Mouse (Mus musculus) forebrain, embryonic 11.5 days (tissue): ENCODE data around the gene Plekhg1. TPM values are rescaled to one million over a fixed set of nuclear protein-coding genes. Genes with fewer than 3 reads are reported as not detected.

Experiments used
- ATAC-seq: fragments of 200-750 bp; cut with Nextera tagmentation; replicated peaks from 2 replicates; pipeline ENCODE4 v1.8.0; 2017; ENCODE audit warnings: moderate TSS enrichment; ENCODE audit not compliant: low FRiP score
- DNase-seq: peaks from one replicate; pipeline ENCODE4 v3.0.0-alpha.2; 2017; ENCODE audit warnings: low spot score
- H3K27ac ChIP-seq: fragments of 300-500 bp; sonication (generic); 2 replicates; pipeline ENCODE4 v1.5.1; 2014; ENCODE audit warnings: low read depth, low read length
- H3K27me3 ChIP-seq: fragments of 300-500 bp; sonication (generic); 2 replicates; pipeline ENCODE4 v1.6.1; 2014; ENCODE audit warnings: mild to moderate bottlenecking, low read length, mixed read lengths; ENCODE audit not compliant: control insufficient read depth, insufficient read depth
- H3K36me3 ChIP-seq: fragments of 300-500 bp; sonication (generic); 2 replicates; pipeline ENCODE4 v1.6.1; 2014; ENCODE audit warnings: mild to moderate bottlenecking, low read length, moderate library complexity, mixed read lengths; ENCODE audit not compliant: control insufficient read depth, insufficient read depth
- H3K4me1 ChIP-seq: fragments of 300-500 bp; sonication (generic); replicated peaks from 2 replicates; pipeline ENCODE4 v1.6.1; 2014; ENCODE audit warnings: low read length, mixed read lengths; ENCODE audit not compliant: control insufficient read depth, insufficient read depth
- H3K4me2 ChIP-seq: fragments of 300-500 bp; sonication (generic); 2 replicates; pipeline ENCODE4 v1.6.1; 2014; ENCODE audit warnings: low read depth, mild to moderate bottlenecking, low read length, moderate library complexity, mixed read lengths; ENCODE audit not compliant: severe bottlenecking
- H3K4me3 ChIP-seq: fragments of 300-500 bp; sonication (generic); 2 replicates; pipeline ENCODE4 v1.5.1; 2014; ENCODE audit warnings: low read depth, low read length
- H3K9ac ChIP-seq: fragments of 300-500 bp; sonication (generic); 2 replicates; pipeline ENCODE4 v1.6.1; 2014; ENCODE audit warnings: low read length
- H3K9me3 ChIP-seq: fragments of 300-500 bp; sonication (generic); 2 replicates; pipeline ENCODE4 v1.6.1; 2016; ENCODE audit warnings: low read length, mixed read lengths; ENCODE audit not compliant: control insufficient read depth
- WGBS: fragments of 180-500 bp; shearing (Covaris S2); extraction: QIAGEN DNeasy Blood & Tissue Kit; methylation state at CpG from one replicate; pipeline ENCODE4 v1.1.7; 2014; 5-methylcytosine and 5-hydroxymethylcytosine counted together
- polyA plus RNA-seq: library from polyadenylated mRNA; unstranded; fragments of >200 nt; fragmentation: Nextera tagmentation; extraction: Ambion mirVana; gene quantifications from 2 replicates; pipeline ENCODE4 v1.2.1, GENCODE M21; 2014

Gene Plekhg1
- polyA plus RNA-seq, 1 experiment from 2014 or later, result 15.7 TPM

DNA sequence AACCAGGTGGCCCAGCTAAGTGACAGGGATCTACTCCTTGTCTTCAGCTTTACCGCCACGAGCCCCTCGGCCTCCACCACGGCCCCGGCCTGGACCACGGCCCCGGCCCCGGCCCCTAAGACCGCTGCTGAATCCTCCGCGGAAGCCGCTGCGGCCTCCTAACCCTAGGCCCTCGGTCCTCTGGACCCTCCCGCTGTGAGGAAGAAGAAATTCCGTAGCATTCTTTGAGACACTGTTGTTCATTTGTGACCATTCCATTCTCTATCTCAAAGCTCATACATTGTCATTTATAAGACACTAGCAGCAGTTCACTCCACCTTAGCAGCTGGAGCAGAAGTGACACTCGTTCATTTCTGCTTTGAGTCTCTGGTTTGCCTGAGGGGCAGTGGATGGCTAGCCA lies 206.7 kb downstream of the Plekhg1 start:
- H3K27ac ChIP-seq, result no peak overlapping the region
- no peaks in the 10 kb centered on the region for H3K4me1 ChIP-seq
- H3K27me3 ChIP-seq, result no peaks in the 10 kb centered on the region
- WGBS, result 91% methylated on average over 17 of the region's 17 CpGs
- H3K9ac ChIP-seq, result no peak overlapping the region
- no peak overlapping the region for H3K4me3 ChIP-seq
- H3K4me2 ChIP-seq, result no peak overlapping the region
- ATAC-seq, result no peak
- H3K9me3 ChIP-seq, result no peaks in the 10 kb centered on the region
- H3K36me3 ChIP-seq, result no peaks in the 10 kb centered on the region
- DNase-seq, result no peak

DNA sequence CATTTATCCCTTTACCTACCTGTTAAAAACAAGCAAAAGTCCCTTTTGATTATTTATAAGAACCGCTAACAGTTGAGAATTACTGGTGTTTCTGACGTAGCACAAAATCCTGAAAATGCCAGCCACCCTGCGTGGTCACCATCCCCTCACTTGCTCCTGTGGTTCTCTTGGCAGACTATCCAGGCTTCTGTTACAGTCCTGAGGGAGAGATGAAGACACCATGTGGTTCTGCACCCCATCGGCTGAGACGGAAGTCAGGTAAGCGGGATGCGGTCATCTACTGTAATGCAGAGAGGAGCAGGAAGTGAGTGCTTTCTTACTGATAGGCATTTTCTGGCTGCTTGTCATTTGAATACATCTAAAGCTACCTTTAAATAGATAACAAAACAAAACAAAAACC lies 207.2 kb downstream of the Plekhg1 start:
- no peaks in the 10 kb centered on the region for H3K9me3 ChIP-seq
- H3K9ac ChIP-seq, result no peak overlapping the region
- DNase-seq (no peak), ATAC-seq (no peak)
- H3K27ac ChIP-seq, result no peak overlapping the region
- no peak overlapping the region for H3K4me3 ChIP-seq
- WGBS, result 96% methylated on average over 7 of the region's 7 CpGs
- H3K4me2 ChIP-seq, result no peak overlapping the region
- no peaks in the 10 kb centered on the region for H3K4me1 ChIP-seq
- no peaks in the 10 kb centered on the region for H3K36me3 ChIP-seq
- no peaks in the 10 kb centered on the region for H3K27me3 ChIP-seq

DNA sequence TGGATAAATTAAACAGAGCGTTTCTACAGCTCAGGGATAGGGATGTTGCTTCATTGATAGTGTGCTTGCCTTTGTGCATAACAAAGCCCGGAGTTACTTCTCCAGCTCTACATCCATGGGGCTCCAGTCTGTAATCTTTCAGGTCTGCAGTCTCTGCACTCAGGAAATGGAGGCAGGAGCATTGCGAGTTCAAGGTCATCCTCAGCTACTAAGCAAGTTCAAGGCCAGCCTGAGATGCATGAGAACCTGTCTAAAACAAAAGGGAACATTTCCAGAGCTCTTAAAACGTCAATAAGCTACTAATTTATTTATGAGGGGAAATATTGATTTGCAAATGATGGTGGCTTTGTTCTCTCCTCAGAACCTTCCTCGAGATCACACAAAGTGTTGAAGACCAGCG lies 209.1 kb downstream of the Plekhg1 start:
- DNase-seq, result no peak
- no peak overlapping the region for H3K4me2 ChIP-seq
- H3K9ac ChIP-seq, result no peak overlapping the region
- no peaks in the 10 kb centered on the region for H3K27me3 ChIP-seq
- no peak overlapping the region for H3K27ac ChIP-seq
- H3K36me3 ChIP-seq, result no peaks in the 10 kb centered on the region
- H3K9me3 ChIP-seq, result no peaks in the 10 kb centered on the region
- no peak for ATAC-seq
- H3K4me1 ChIP-seq, result no peaks in the 10 kb centered on the region
- WGBS, result 79% methylated on average over 6 of the region's 6 CpGs
- no peak overlapping the region for H3K4me3 ChIP-seq

DNA sequence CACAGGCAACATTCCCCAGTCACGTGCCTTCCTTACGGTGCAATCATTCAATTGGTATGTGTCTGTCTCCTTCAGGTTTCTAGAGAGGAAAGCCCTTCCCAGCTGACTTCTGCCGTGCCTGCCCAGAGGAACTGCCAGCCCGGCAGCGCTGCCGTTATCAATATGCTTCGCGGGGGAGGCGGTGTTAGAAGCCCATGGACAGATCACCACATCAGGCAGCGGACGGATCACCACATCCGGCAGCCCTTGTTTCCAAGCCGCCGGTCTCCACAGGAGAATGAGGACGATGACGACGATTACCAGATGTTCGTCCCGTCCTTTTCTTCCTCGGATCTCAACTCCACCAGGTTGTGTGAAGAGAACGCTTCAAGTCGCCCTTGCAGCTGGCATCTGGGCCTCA lies 216.3 kb downstream of the Plekhg1 start:
- no peak overlapping the region for H3K9ac ChIP-seq
- H3K27ac ChIP-seq, result no peak overlapping the region
- H3K27me3 ChIP-seq, result no peaks in the 10 kb centered on the region
- H3K4me1 ChIP-seq, result no peaks in the 10 kb centered on the region
- H3K9me3 ChIP-seq, result no peaks in the 10 kb centered on the region
- ATAC-seq, result no peak
- no peak overlapping the region for H3K4me2 ChIP-seq
- no peak for DNase-seq
- no peak overlapping the region for H3K4me3 ChIP-seq
- H3K36me3 ChIP-seq, result peaks cover 3% of the 10 kb centered on the region; the same call in 1 of the 2 replicates
- 92% methylated on average over 22 of the region's 22 CpGs for whole genome bisulfite sequencing

DNA sequence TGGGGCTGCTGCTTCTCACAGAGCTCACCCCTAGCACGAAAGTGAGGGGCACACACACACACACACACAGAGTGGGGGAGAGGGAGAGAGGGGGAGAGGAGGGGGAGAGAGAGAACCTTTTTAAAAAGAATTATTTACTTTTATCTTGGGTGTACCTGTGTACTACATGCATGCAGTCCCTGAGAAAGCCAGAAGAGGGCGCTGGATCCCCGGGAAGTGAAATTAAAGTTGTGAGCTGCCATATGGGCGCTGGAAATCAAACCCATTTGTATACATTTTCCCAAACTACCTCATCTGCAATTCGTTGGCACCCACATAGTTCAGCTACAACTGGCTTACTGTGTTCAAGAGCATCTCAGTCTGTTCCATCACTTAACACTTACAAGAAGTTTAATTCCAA lies 218.4 kb downstream of the Plekhg1 start:
- Histone ChIP-seq H3K27me3 (no peaks in the 10 kb centered on the region), H3K27ac (no peak overlapping the region), H3K9me3 (no peaks in the 10 kb centered on the region), H3K9ac (no peak overlapping the region), H3K36me3 (peaks cover 3% of the 10 kb centered on the region; the same call in 1 of the 2 replicates), H3K4me1 (no peaks in the 10 kb centered on the region), H3K4me2 (no peak overlapping the region), H3K4me3 (no peak overlapping the region)
- ATAC-seq, result no peak
- WGBS, result 78% methylated on average over 5 of the region's 5 CpGs
- no peak for DNase-seq

DNA sequence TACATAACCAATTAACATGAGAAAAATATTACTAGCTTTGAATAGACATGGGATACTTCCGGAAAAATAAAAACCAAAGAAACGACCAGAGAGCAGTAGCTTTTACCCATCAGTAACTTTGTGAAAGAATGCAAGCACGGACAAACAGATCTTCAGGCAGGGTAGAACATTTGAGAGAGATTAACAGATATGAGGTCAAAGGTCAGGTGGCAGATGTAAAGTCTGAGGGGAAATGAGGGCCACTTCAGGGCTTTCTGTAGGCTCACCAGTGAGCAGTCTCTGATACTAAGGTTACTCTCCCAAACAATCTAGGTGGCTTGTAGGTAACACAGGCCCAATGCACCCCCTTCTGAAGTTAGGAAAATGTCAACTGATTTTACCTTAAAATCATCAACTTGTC lies 228.9 kb downstream of the Plekhg1 start:
- ATAC-seq (no peak), DNase-seq (no peak)
- Histone ChIP-seq H3K9me3 (no peaks in the 10 kb centered on the region), H3K27me3 (no peaks in the 10 kb centered on the region), H3K36me3 (no peaks in the 10 kb centered on the region), H3K4me2 (no peak overlapping the region), H3K4me1 (no peaks in the 10 kb centered on the region), H3K4me3 (no peak overlapping the region), H3K27ac (no peak overlapping the region), H3K9ac (no peak overlapping the region)
- 87% methylated on average over 3 of the region's 3 CpGs for WGBS

DNA sequence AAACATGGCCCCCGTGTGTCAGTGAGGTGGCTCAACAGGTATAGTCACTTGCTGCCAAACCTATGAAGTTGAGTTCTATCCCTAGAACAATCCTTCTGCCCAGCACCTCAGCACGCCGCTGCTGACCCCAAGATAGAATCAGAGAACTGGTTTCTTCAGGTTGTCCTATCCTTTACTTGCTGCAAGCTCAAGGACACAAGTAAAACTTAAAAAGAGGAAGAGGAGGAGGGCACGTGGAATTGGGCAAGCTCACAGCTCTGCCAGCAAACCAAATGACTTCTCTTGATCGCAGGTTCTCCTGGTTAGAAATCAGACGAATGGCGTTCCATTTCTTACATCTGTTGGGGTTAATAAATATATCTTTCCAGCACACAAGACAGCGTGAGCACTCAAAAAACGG lies 232.1 kb downstream of the Plekhg1 start:
- H3K27me3 ChIP-seq, result no peaks in the 10 kb centered on the region
- no peaks in the 10 kb centered on the region for H3K9me3 ChIP-seq
- no peak for DNase-seq
- no peak for ATAC-seq
- 94% methylated on average over 9 of the region's 9 CpGs for whole genome bisulfite sequencing
- no peak overlapping the region for H3K27ac ChIP-seq
- H3K36me3 ChIP-seq, result no peaks in the 10 kb centered on the region
- no peak overlapping the region for H3K9ac ChIP-seq
- no peaks in the 10 kb centered on the region for H3K4me1 ChIP-seq
- peak overlapping the region; percentile 60; the same call in 1 of the 2 replicates for H3K4me2 ChIP-seq
- no peak overlapping the region for H3K4me3 ChIP-seq

DNA sequence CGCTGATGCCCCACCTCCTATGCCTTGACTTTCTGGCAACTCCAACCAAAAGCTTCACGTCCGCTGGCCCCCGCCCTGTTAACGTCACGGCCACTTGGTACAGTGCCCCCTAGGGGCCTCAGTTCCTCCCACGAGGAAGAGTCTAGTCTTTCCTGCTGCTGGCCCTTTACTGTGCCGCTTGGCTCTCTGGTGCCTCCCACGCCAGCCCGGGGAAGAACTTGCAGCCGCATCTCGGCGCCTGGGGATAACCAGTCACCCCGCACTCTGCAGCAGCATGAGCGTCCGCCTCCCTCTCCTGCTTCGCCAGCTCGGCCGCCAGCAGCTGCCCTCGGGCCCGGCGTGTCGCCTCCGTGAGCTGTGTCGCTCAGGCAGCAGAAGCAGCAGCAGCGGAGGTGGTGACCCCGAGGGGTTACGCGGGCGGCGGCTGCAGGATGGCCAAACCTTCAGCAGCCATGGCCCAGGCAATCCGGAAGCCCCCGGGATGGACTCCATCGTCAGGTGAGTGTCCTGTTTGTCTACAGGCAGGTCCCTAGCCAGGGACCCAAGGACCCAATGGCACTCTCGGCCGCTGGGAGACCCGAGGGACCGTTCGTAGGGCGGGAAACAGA lies 232.9 kb downstream of the Plekhg1 start, which contains the start of gene Mthfd1l:
Gene Mthfd1l, plus strand, starts transcription at position 138 of the 608 bp plus-strand sequence.
- Histone ChIP-seq H3K27me3 (no peaks in the 10 kb centered on the region), H3K4me2 (peak within 1 kb of the TSS; percentile 60), H3K4me3 (peak within 1 kb of the TSS; percentile 45), H3K9me3 (no peaks in the 10 kb centered on the region), H3K36me3 (no peaks in the 10 kb centered on the region), H3K27ac (peak within 1 kb of the TSS; percentile 78), H3K4me1 (no peaks in the 10 kb centered on the region), H3K9ac (peak within 1 kb of the TSS; percentile 67)
- WGBS, result under 1% methylated on average over 40 of the region's 40 CpGs
- DNase-seq (peak; percentile 92), ATAC-seq (peak; percentile 84)

DNA sequence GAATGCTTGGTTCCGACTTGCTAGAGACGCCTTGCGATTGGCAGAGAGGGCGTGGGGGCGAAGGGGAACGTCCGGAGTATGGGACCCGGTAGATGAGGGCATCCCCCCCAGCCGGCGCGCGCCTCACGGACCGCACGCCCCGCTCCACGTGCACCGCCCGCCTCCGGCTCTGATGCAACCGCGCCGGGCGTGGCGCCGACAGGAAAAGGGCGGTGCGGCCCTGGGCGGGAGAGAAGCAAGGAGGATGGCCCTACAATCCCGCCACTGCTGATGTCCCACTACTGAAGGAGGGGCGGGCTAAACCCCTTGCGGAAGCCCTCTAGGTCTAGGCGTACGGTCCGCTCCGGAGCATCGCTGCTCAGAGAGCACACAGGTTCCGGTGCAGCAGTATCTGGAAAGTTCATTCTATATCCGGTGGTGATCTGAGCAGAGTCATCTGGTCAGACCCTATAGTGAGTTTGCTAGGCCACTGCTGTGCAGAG lies 233.5 kb downstream of the Plekhg1 start:
- peak overlapping the region; percentile 78 for H3K27ac ChIP-seq
- H3K9me3 ChIP-seq, result no peaks in the 10 kb centered on the region
- DNase-seq (peak; percentile 91), ATAC-seq (peak; percentile 91)
- 0% methylated on average over 39 of the region's 39 CpGs for WGBS
- no peaks in the 10 kb centered on the region for H3K27me3 ChIP-seq
- H3K4me1 ChIP-seq, result no peaks in the 10 kb centered on the region
- peak overlapping the region; percentile 67 for H3K9ac ChIP-seq
- H3K4me3 ChIP-seq, result peak overlapping the region; percentile 45
- peak overlapping the region; percentile 60 for H3K4me2 ChIP-seq
- no peaks in the 10 kb centered on the region for H3K36me3 ChIP-seq
